11 mouse cellular contexts compared by ENCODE assay signal in genomic region chr2:97468372-97468771, GRCm38 (mm10).
A peak's percentile ranks its signal among the peaks of the same experiment; 100 is the strongest.
DNase-seq lines count a peak whose midpoint lies in the region; ATAC-seq and TF ChIP-seq lines count a peak whose summit lies in the region.
"Had no signal": no experiment of that assay in that cellular context is flagged by ENCODE, and none has a peak within 500 bp of the region (broad histone marks: within the 10 kb centered on the region; RNA-seq: fewer than 3 reads in every experiment).

No protein-coding gene starts in this region.

- DNase-seq in layer of hippocampus, postnatal 36 days = peak; percentile 17 to 31
- DNase-seq in layer of hippocampus, adult 9-10 months (ENCODE audit: low spot score) = no peak
- DNase-seq in hindbrain, embryonic 10.5 days (ENCODE audit: low spot score) = no peak
- DNase-seq in midbrain, postnatal 0 days (ENCODE audit: low spot score) = peak; percentile 17
- DNase-seq in thymus, postnatal 36 days = no peak
- no peak for DNase-seq in gastrocnemius, postnatal 25 days
- no peak for DNase-seq in layer of hippocampus, postnatal 25 days (ENCODE audit: extremely low spot score in 1 of 2, low spot score in 1 of 2)
- DNase-seq: liver, embryonic 13.5 days had no signal

- no peak overlapping the region for H3K27ac ChIP-seq in embryonic facial prominence, embryonic 12.5 days
- H3K27ac ChIP-seq in hindbrain, embryonic 10.5 days = no peak overlapping the region
- peak overlapping the region; percentile 63 for H3K27ac ChIP-seq in midbrain, postnatal 0 days (ENCODE audit: low read depth, low read length)
- H3K27ac ChIP-seq: heart, embryonic 10.5 days; liver, embryonic 13.5 days had no signal

- peak overlapping the region; percentile 43 for H3K4me3 ChIP-seq in embryonic facial prominence, embryonic 12.5 days
- H3K4me3 ChIP-seq in hindbrain, embryonic 10.5 days = peak overlapping the region; percentile 57
- peak overlapping the region; percentile 62 for H3K4me3 ChIP-seq in midbrain, postnatal 0 days (ENCODE audit: low read depth, low read length)
- H3K4me3 ChIP-seq: liver, embryonic 13.5 days had no signal

- ATAC-seq in embryonic facial prominence, embryonic 12.5 days (ENCODE audit: insufficient number of reproducible peaks, insufficient read depth, low FRiP score, low TSS enrichment) = no peak
- no peak for ATAC-seq in midbrain, postnatal 0 days (ENCODE audit: low FRiP score)
- ATAC-seq: Patski had no signal

- TF ChIP-seq CTCF in midbrain, postnatal 0 days (IDR thresholded peaks at IDR 0.05) = no peak

- H3K4me1 ChIP-seq in embryonic facial prominence, embryonic 12.5 days = 0 out of 2 replicates have a peak, but pooled peaks cover 5% of the 10 kb centered on the region
- peaks cover 9% of the 10 kb centered on the region; the same call in 1 of the 2 replicates for H3K4me1 ChIP-seq in hindbrain, embryonic 10.5 days (replicated peaks)
- H3K4me1 ChIP-seq in midbrain, postnatal 0 days (ENCODE audit: insufficient read depth, low read length) = no peaks in the 10 kb centered on the region
- H3K4me1 ChIP-seq: heart, embryonic 10.5 days; liver, embryonic 13.5 days had no signal

- peak overlapping the region; percentile 75 for H3K4me2 ChIP-seq in embryonic facial prominence, embryonic 12.5 days (replicated peaks)
- H3K4me2 ChIP-seq in midbrain, postnatal 0 days (ENCODE audit: low read depth, low read length, poor library complexity, severe bottlenecking) = peak overlapping the region; percentile 68

- H3K36me3 ChIP-seq in embryonic facial prominence, embryonic 12.5 days = no peaks in the 10 kb centered on the region
- no peaks in the 10 kb centered on the region for H3K36me3 ChIP-seq in hindbrain, embryonic 10.5 days
- no peaks in the 10 kb centered on the region for H3K36me3 ChIP-seq in midbrain, postnatal 0 days (ENCODE audit: insufficient read depth, low read length)
- H3K36me3 ChIP-seq: heart, embryonic 10.5 days; liver, embryonic 13.5 days had no signal

- H3K9ac ChIP-seq in embryonic facial prominence, embryonic 12.5 days = no peak overlapping the region
- H3K9ac ChIP-seq in midbrain, postnatal 0 days (replicated peaks; ENCODE audit: low read length, poor library complexity, severe bottlenecking) = peak overlapping the region; percentile 74
- H3K9ac ChIP-seq: liver, embryonic 13.5 days had no signal

- 0 out of 2 replicates have a peak, but pooled peaks cover 4% of the 10 kb centered on the region for H3K27me3 ChIP-seq in embryonic facial prominence, embryonic 12.5 days
- H3K27me3 ChIP-seq in hindbrain, embryonic 10.5 days (ENCODE audit: insufficient read depth, poor library complexity, severe bottlenecking) = peaks cover 19% of the 10 kb centered on the region
- H3K27me3 ChIP-seq in midbrain, postnatal 0 days (ENCODE audit: insufficient read depth, low read length) = no peaks in the 10 kb centered on the region

- WGBS in embryonic facial prominence, embryonic 12.5 days = 28% methylated on average over 5 of the region's 5 CpGs
- WGBS in hindbrain, embryonic 10.5 days = 26% methylated on average over 5 of the region's 5 CpGs
- 9% methylated on average over 5 of the region's 5 CpGs for WGBS in midbrain, postnatal 0 days

- no peaks in the 10 kb centered on the region for H3K9me3 ChIP-seq in embryonic facial prominence, embryonic 12.5 days
- H3K9me3 ChIP-seq in hindbrain, embryonic 10.5 days = no peaks in the 10 kb centered on the region
- no peaks in the 10 kb centered on the region for H3K9me3 ChIP-seq in midbrain, postnatal 0 days (ENCODE audit: low read length)
- H3K9me3 ChIP-seq: heart, embryonic 10.5 days; liver, embryonic 13.5 days had no signal

Comparison
In these comparisons a context has a peak if more than half of its experiments do, and no peak if none do; other contexts are left out.
1. DNase-seq: peak in layer of hippocampus, postnatal 36 days (2 of 2) and midbrain, postnatal 0 days (single experiment); none in layer of hippocampus, adult 9-10 months (single experiment), hindbrain, embryonic 10.5 days (single experiment), thymus, postnatal 36 days (0 of 2), gastrocnemius, postnatal 25 days (single experiment) and layer of hippocampus, postnatal 25 days (0 of 2).
2. Peak in every context shown above with its lines, with median percentiles within 50 percentile points of each other: H3K4me3 ChIP-seq.